Mouse (Mus musculus) liver, adult (tissue): ENCODE results near the gene Nav1.

Source experiments
- GATA4 ChIP-seq: IDR thresholded peaks from 2 replicates; pipeline ENCODE4 v1.6.1; 2014; ENCODE audit warnings: mild to moderate bottlenecking, low read length; ENCODE audit not compliant: insufficient replicate concordance

Gene Nav1

DNA sequence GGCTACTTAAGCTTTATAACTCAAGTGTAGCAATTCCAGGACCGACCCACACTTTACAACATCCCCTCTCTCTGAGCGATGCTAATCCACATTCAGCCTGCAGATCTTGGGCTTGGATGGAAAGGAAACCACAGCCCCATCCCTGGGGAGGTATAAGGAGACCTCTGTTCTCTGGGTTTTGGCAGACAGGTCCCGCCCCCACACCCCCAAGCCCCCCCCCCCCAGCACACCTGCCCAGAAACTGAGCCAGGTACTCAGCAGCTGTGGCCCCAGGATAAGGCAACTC lies 98.8 kb downstream of the Nav1 start:
- TF ChIP-seq GATA4 = no peak

DNA sequence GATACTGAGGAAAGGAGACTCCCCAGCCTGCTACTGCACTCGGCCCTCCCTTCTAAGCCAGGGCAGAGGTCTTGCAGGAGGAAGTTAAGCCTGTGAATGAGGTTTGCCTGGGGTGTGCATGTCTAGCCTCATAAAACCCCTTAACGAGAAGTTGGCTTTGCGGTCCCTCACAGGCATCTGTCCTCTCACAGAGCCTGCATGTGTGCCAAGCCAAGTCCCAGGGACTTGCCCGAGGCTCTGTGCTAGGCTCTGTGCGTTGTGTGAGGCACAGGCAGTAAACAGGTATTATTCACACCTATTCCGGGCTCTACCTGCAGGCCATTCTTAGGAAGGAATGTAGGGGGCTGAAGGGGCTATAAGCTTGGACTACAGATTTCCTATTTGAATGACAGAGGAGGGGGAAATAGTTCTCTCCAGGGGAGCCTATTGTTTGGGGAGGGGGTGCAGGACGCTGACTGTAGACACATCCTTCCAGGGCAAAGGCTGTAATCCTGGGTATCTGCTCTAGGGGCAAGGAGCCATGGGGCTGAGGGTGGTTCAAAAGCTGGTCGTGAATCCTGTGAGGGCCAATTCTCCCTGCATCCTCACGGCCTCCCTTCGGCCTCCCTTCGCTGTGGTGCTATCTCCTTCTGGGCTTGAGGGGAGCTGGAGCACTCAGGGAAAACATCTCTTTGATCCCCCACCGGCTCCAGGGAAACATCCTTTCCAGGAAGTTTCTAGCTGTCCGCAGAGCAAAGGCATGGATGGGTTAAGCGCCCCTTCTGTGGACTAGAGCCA lies 99.3 kb downstream of the Nav1 start:
- TF ChIP-seq GATA4 = no peak

DNA sequence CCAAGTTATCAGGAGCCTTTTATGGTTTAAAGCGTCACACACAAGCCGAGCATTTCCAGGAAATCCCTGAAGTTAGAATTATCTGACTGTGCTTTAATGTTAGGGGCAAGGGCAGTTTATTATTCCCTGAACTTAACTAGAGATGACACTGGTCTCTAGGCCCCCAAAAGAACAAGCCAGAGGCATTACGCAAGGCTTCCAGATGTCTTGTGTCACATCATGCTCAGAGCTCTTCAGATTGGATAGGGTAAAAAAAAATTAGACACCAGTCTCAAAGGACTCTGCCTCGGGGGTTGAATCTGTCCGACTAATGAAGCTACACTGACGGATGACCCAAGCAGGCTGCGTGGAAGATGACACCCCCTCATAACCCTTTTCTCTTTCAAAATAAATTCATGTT lies 101.6 kb downstream of the Nav1 start:
- TF ChIP-seq GATA4 = no peak

DNA sequence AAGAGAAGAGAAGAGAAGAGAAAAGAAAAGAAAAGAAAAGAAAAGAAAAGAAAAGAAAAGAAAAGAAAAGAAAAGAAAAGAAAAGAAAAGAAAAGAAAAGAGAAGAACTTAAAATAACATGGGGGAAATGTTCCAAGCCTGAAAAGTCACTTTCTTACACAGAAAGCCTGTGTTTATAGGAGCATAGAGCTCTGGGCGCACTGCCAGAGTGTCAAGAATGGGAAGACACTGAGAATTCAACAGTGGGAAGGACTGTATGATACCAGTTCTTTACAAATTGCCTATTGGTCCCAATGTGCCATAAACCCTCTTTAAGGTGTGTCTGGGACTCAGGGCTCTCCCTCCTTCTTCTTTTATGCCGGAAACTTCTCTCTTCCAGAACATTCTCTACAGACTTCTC lies 103.7 kb downstream of the Nav1 start:
- TF ChIP-seq GATA4 = no peak

- TF ChIP-seq GATA4 = no peak
These were observed 104.3 kb downstream of the Nav1 start for GRCm38 (mm10) chr1:135502750-135503149.

DNA sequence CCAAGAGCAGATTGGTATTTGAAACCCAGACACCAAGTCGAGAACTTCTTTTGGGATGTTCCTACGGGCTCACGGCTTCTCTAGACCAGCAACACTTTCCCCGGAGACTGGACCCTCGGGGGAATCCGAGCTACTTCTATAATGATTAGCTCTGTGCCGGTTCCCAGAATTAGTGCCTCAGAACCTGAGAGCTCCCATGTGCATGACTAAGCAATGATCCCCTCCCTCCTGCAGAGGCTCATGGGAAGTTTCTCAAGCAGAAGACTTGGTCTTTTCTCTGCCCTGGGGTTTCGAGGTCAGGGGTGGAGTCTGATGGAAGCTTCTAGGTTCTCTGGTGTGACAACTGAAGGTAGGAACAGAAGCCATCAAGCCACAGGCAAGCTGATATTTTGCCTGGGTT lies 105.0 kb downstream of the Nav1 start:
- no peak for TF ChIP-seq GATA4

DNA sequence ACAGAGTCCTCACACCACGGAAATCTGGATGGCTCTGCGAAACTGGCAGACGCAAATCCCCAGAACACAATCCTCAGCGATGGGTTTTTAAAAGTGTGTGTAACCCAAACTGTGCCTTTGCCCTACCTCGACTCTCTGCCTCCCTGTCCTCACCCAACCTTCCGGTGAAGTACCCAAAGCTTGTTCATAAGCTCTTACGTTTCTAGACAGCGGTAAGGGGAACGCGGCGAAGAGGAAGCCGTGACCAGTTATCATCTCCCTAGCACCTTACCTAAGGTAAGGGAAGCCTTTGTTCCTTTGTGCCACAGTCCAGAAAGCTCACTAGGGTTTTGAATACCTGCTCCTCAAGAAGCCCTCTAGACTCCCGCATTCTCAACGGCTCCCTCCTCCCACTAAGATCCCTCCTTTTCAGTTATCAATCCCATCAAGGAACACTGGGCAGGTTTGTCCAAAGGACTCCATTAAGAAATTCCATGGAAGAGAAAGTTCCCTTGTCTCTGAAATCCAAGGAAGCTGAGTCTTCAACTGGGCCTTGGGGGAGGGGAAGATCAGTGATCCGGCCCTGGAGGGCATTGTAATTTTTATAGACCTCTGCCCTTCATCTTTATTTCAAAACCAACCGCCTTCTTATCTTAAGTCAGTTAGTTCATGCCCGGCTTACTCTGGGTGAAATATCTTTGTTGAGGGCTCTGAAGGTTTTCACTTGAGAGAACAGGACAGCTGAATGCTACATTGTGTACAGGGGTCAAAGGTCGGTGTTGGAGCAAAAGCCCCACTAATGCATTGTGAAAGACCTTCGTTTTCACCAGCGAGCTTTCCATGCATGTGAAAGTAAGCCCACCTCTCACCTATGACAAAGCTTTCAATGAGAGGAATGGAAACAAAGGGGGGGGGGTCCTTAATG lies 108.4 kb downstream of the Nav1 start:
- no peak for TF ChIP-seq GATA4

DNA sequence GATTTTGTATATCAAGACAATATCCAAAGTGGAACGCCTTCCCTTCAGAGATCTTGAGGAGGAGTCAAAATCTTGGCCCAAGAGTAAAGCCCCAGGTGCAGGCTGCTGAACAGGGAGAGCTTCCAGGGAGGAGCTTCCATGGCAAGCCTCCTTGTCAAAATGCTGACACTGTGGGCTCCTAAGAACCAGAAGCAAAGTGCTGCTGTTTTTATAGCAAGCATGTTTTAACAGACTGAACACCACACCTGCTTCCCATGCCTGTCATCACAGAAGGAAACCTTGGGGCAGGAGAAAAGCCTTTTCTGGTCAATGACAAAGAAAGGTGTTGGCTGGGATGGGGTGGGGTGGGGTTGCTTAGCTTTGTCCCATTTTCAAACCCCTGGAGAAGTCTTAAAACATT lies 112.0 kb downstream of the Nav1 start:
- no peak for TF ChIP-seq GATA4

GRCm38 (mm10) chr1:135493862-135494261 lies 113.2 kb downstream of the Nav1 start:
- TF ChIP-seq GATA4 = no peak

GRCm38 (mm10) chr1:135492406-135492805 lies 114.7 kb downstream of the Nav1 start:
- TF ChIP-seq GATA4 = no peak

DNA sequence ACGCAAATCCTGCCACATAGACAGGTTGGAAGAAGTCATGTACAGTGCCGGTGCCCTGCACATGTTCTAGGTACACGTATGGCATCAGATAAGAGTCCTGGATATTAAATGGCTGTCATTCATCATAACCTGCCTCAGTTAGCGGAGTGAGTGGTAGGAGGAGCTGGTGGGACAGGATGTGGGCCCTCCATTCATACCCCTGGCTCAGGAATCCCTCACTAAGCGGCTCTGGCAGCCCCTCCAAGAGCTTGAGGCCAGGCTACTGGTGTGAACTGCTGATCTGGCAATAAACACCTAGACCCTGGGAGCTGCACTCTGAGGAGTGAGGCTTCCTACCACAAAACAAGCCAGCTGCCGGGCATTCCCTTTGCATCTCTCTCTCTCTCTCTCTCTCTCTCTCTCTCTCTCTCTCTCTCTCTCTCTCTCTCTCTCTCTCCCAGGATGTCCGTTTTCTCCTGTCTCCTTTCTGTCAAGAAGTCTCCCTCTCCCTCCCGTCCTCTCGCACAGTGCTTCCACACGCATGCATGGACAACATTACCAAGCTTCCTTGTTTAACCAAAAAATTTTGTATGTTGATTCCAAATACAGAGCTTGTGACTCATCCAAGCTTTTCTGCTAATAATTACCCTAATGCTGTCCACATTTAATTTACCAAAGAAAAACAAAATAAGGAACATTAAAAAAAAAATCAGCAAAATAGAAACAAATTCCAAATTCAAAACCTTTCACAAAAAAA lies 116.0 kb downstream of the Nav1 start:
- no peak for TF ChIP-seq GATA4

DNA sequence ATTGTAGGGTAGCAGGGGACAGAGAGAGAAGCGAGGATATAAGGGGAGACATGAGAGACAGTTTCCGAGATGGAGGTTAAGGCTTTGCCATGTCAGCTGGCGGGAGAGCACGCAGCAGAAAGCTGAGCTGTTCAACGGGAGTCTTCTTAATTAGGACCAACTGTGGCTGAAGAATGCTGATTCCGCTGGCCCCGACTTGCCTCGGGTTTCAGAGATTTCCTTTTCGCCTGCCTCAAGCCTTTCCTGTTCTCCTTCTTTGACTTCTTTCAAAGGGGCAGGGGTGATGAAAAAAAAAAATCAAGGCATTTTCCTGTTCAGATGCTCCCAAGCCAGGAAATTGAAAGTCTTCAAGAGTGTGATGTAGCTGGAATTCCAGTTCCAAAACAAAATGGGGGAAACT lies 118.2 kb downstream of the Nav1 start:
- no peak for TF ChIP-seq GATA4

DNA sequence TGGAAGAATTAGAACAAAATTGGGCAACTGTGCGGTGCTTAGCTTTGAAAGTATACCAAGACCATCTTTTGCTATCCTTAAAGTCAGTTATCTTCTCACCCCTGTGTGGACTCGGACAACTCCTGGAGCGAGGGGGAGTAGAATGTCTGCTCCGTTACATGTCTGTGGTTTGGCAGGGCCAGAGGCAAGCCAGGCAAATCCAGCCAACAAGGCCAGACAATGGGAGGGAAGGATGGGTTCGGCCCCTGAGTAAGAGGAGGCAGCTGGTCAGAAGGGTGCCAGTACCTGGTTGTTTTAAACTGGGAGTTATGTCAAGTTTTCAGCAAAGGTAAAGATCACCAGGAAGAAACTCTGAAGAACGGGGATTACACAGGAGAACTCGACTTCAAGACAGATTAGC lies 121.9 kb downstream of the Nav1 start:
- no peak for TF ChIP-seq GATA4

DNA sequence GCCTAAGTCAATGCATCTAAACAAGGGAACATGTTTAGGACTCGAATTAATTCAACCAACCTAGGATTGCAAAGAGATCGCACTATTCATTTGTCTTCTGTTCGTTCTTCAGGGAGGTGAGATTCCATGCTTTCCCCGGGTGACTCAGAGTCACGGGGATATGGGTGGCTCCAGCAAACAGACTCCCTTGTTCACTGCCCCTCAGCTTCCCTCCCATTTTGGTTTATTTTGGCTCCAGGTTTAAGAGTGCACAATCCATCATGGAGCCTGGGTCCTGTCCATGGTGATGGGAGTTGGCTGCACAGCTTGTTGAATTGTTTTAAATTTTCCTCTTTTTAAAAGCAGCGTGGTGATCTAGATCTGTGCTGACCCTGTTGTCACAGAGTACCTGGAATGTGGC lies 123.1 kb downstream of the Nav1 start:
- no peak for TF ChIP-seq GATA4

DNA sequence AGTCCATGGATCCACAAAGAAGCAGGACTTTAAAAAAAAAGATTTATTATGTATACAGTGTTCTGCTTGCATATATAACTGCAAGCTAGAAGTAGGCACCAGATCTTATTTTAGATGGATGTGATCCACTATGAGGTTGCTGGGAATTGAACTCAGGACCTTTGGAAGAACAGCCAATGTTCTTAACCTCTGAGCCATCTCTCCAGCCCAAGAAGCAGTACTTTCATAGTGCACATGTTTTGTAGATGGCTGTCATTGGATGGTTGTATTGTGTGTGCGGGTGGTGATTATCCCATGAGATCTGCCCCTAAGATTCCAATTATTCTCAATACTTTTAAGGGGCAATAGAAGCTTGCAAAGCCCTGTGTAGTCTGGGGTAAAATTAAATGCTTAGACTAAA lies 124.4 kb downstream of the Nav1 start:
- no peak for TF ChIP-seq GATA4

DNA sequence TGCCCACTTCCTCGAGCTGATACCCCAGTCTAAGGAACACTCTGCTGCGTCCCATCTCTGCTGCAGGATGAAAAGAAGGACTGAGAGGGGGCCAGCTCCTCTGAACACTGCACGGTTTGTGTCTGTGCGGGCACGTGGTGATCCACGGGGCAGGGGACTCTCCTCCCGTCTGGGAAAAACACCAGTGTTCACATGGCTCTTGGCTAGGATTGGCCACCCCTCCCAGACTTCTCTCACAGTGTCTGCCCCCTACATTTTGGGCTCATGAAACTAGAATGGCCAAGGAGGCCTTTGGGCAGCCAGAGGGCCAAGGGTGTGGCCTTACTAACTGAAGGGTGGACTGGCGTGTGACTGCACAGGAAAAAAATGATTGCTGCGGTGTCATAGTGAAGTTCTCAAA lies 125.4 kb downstream of the Nav1 start:
- TF ChIP-seq GATA4 = no peak
